Mouse (Mus musculus) heart, embryonic 16.5 days (tissue): ENCODE data around the gene Nppc. TPM values are rescaled to one million over a fixed set of nuclear protein-coding genes. Genes with fewer than 3 reads are reported as not detected.

ENCODE experiments used
- ATAC-seq: fragments of 200-750 bp; cut with Nextera tagmentation; replicated peaks from 2 replicates; pipeline ENCODE4 v1.8.0; 2017; ENCODE audit warnings: moderate number of reproducible peaks; ENCODE audit not compliant: insufficient read depth, low FRiP score; ENCODE audit errors: extremely low read depth
- H3K27ac ChIP-seq: fragments of 300-500 bp; sonication (generic); 2 replicates; pipeline ENCODE4 v1.5.1; 2014; ENCODE audit warnings: mild to moderate bottlenecking, low read length, control low read depth, moderate library complexity
- H3K27me3 ChIP-seq: fragments of 300-500 bp; sonication (generic); 2 replicates; pipeline ENCODE4 v1.6.1; 2014; ENCODE audit warnings: low read length, mixed read lengths; ENCODE audit not compliant: control insufficient read depth, insufficient read depth
- H3K36me3 ChIP-seq: fragments of 300-500 bp; sonication (generic); 2 replicates; pipeline ENCODE4 v1.6.1; 2014; ENCODE audit not compliant: control insufficient read depth, insufficient read depth
- H3K4me1 ChIP-seq: fragments of 300-500 bp; sonication (generic); 2 replicates; pipeline ENCODE4 v1.6.1; 2014; ENCODE audit warnings: low read length, mixed read lengths; ENCODE audit not compliant: control insufficient read depth, insufficient read depth
- H3K4me2 ChIP-seq: fragments of 300-500 bp; sonication (generic); 2 replicates; pipeline ENCODE4 v1.6.1; 2014; ENCODE audit warnings: low read depth, mild to moderate bottlenecking, control low read depth, low read length
- H3K4me3 ChIP-seq: fragments of 300-500 bp; sonication (generic); 2 replicates; pipeline ENCODE4 v1.5.1; 2014; ENCODE audit warnings: mild to moderate bottlenecking, control low read depth, low read length
- H3K9ac ChIP-seq: fragments of 300-500 bp; sonication (generic); 2 replicates; pipeline ENCODE4 v1.6.1; 2014; ENCODE audit warnings: low read length, control low read depth
- H3K9me3 ChIP-seq: fragments of 300-500 bp; sonication (generic); replicated peaks from 2 replicates; pipeline ENCODE4 v1.6.1; 2016; ENCODE audit warnings: low read length; ENCODE audit not compliant: control insufficient read depth
- WGBS: fragments of 180-500 bp; shearing (Covaris S2); extraction: QIAGEN DNeasy Blood & Tissue Kit; methylation state at CpG from one replicate; pipeline ENCODE4 v1.1.7; 2014; 5-methylcytosine and 5-hydroxymethylcytosine counted together
- polyA plus RNA-seq: library from polyadenylated mRNA; unstranded; fragments of >200 nt; fragmentation: Nextera tagmentation; extraction: Ambion mirVana; gene quantifications from 2 replicates; pipeline ENCODE4 v1.2.1, GENCODE M21; 2015

Gene Nppc
- polyA plus RNA-seq, 1 experiment from 2014 or later = 1.4 TPM

GRCm38 (mm10) chr1:86674385-86674784 lies 4.0 kb upstream of the Nppc start:
- Histone ChIP-seq H3K4me2 (no peak overlapping the region), H3K27me3 (peaks cover 22% of the 10 kb centered on the region), H3K9ac (no peak overlapping the region), H3K4me1 (peaks cover 6% of the 10 kb centered on the region), H3K4me3 (no peak overlapping the region), H3K36me3 (no peaks in the 10 kb centered on the region), H3K27ac (no peak overlapping the region), H3K9me3 (no peaks in the 10 kb centered on the region)
- ATAC-seq = no peak
- WGBS = 53% methylated on average over 9 of the region's 9 CpGs

GRCm38 (mm10) chr1:86669552-86670273 lies 658 bp downstream of the Nppc start:
- Histone ChIP-seq H3K27me3 (peaks cover 48% of the 10 kb centered on the region), H3K4me2 (peak overlapping the region; percentile 98), H3K27ac (no peak overlapping the region), H3K9ac (peak overlapping the region; percentile 57), H3K4me3 (peak overlapping the region; percentile 61), H3K9me3 (no peaks in the 10 kb centered on the region), H3K4me1 (peaks cover 6% of the 10 kb centered on the region), H3K36me3 (no peaks in the 10 kb centered on the region)
- 1% methylated on average over 44 of the region's 44 CpGs for WGBS
- ATAC-seq = no peak; the same call in 1 of the 2 replicates

GRCm38 (mm10) chr1:86665091-86665490 lies 5.3 kb downstream of the Nppc start:
- WGBS = 45% methylated on average over 2 of the region's 2 CpGs
- Histone ChIP-seq H3K4me1 (peaks cover 4% of the 10 kb centered on the region), H3K36me3 (no peaks in the 10 kb centered on the region), H3K9me3 (no peaks in the 10 kb centered on the region), H3K27ac (no peak overlapping the region), H3K9ac (no peak overlapping the region), H3K4me3 (no peak overlapping the region), H3K27me3 (peaks cover 31% of the 10 kb centered on the region), H3K4me2 (no peak overlapping the region)
- ATAC-seq = no peak

GRCm38 (mm10) chr1:86657071-86657470 lies 13.3 kb downstream of the Nppc start:
- Histone ChIP-seq H3K27me3 (no peaks in the 10 kb centered on the region), H3K4me1 (no peaks in the 10 kb centered on the region), H3K27ac (no peak overlapping the region), H3K36me3 (no peaks in the 10 kb centered on the region), H3K4me2 (no peak overlapping the region), H3K4me3 (no peak overlapping the region), H3K9me3 (no peaks in the 10 kb centered on the region), H3K9ac (no peak overlapping the region)
- no peak for ATAC-seq
- 52% methylated on average over 5 of the region's 5 CpGs for WGBS

GRCm38 (mm10) chr1:86652675-86653074 lies 17.7 kb downstream of the Nppc start:
- Histone ChIP-seq H3K9ac (no peak overlapping the region), H3K36me3 (no peaks in the 10 kb centered on the region), H3K27me3 (no peaks in the 10 kb centered on the region), H3K27ac (no peak overlapping the region), H3K4me2 (no peak overlapping the region), H3K4me1 (no peaks in the 10 kb centered on the region), H3K4me3 (no peak overlapping the region), H3K9me3 (no peaks in the 10 kb centered on the region)
- WGBS = 52% methylated on average over 4 of the region's 4 CpGs
- ATAC-seq = no peak

- Histone ChIP-seq H3K4me1 (no peaks in the 10 kb centered on the region), H3K9me3 (no peaks in the 10 kb centered on the region), H3K27ac (no peak overlapping the region), H3K9ac (no peak overlapping the region), H3K36me3 (no peaks in the 10 kb centered on the region), H3K4me3 (no peak overlapping the region), H3K4me2 (no peak overlapping the region), H3K27me3 (no peaks in the 10 kb centered on the region)
- no peak for ATAC-seq
- 20% methylated on average over 6 of the region's 6 CpGs for whole genome bisulfite sequencing
Measured at GRCm38 (mm10) chr1:86650272-86650671, 20.1 kb downstream of the Nppc start.

- Histone ChIP-seq H3K27me3 (no peaks in the 10 kb centered on the region), H3K27ac (no peak overlapping the region), H3K4me3 (no peak overlapping the region), H3K4me2 (no peak overlapping the region), H3K9me3 (no peaks in the 10 kb centered on the region), H3K4me1 (no peaks in the 10 kb centered on the region), H3K36me3 (no peaks in the 10 kb centered on the region), H3K9ac (no peak overlapping the region)
- WGBS = 45% methylated on average over 2 of the region's 2 CpGs
- ATAC-seq = no peak
Measured at GRCm38 (mm10) chr1:86647517-86647916, 22.9 kb downstream of the Nppc start.

- 60% methylated on average over 13 of the region's 13 CpGs for WGBS
- H3K4me3 ChIP-seq = no peak overlapping the region
- no peaks in the 10 kb centered on the region for H3K27me3 ChIP-seq
- no peak overlapping the region for H3K9ac ChIP-seq
- no peak overlapping the region for H3K27ac ChIP-seq
- no peak overlapping the region for H3K4me2 ChIP-seq
- H3K36me3 ChIP-seq = no peaks in the 10 kb centered on the region
- no peak for ATAC-seq
- no peaks in the 10 kb centered on the region for H3K9me3 ChIP-seq
- H3K4me1 ChIP-seq = no peaks in the 10 kb centered on the region
Measured at GRCm38 (mm10) chr1:86643101-86643809, 27.1 kb downstream of the Nppc start.

- 48% methylated on average over 6 of the region's 6 CpGs for whole genome bisulfite sequencing
- Histone ChIP-seq H3K4me2 (peak overlapping the region; percentile 39; the same call in 1 of the 2 replicates), H3K36me3 (no peaks in the 10 kb centered on the region), H3K27me3 (no peaks in the 10 kb centered on the region), H3K27ac (no peak overlapping the region), H3K4me1 (no peaks in the 10 kb centered on the region), H3K9me3 (no peaks in the 10 kb centered on the region), H3K4me3 (no peak overlapping the region), H3K9ac (no peak overlapping the region)
- ATAC-seq = no peak
Measured at GRCm38 (mm10) chr1:86634751-86635359, 35.5 kb downstream of the Nppc start.
